ENCODE assay signal across 31 mouse cellular contexts in the genomic region with DNA sequence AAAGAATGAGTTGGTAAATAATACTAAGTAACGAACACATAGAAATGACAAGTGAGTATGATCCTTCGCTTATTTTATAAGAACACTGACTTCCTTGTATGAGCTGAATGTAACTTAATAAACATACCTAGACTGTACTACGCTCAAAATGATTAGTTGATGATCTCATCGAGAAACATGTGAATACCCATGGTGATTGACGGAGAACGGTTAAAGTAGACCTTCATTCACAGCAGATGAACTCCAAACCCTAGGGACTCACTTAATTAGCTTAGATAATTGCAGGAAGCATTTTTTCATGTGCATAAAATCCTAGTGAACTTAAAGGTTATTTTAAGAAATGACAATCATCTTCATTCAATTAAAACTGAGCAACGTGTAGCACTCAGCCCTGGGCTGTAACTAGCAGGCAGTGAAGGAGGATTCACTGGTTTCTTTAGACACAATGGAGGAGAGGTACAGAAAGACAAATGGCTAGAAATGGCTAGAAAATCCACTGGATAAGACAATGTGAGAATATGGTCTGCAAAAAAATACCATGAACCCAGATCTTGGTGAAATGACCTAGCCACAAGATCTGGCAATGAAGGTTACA.
DNase-seq lines count a peak whose midpoint lies in the region; ATAC-seq lines count a peak whose summit lies in the region.
"Had no signal": no experiment of that assay in that cellular context is flagged by ENCODE, and none has a peak within 500 bp of the region (broad histone marks: within the 10 kb centered on the region; RNA-seq: fewer than 3 reads in every experiment).

No protein-coding gene starts in this region.

- ATAC-seq in hindbrain, embryonic 13.5 days (ENCODE audit: low FRiP score), result peak; percentile 74
- no peak for ATAC-seq in hindbrain, embryonic 11.5 days (ENCODE audit: low FRiP score)
- ATAC-seq in midbrain, embryonic 15.5 days (replicated peaks), result 0 out of 2 replicates have a peak, but pooled peaks have one; percentile 58
- ATAC-seq in midbrain, embryonic 11.5 days (ENCODE audit: low FRiP score), result no peak
- peak; percentile 86; the same call in 1 of the 2 replicates for ATAC-seq in embryonic facial prominence, embryonic 14.5 days (ENCODE audit: low read depth)
- ATAC-seq in hindbrain, embryonic 16.5 days, result peak; percentile 79
- ATAC-seq in liver, embryonic 12.5 days, result no peak
- ATAC-seq: activated CD4-positive, CD25-positive, alpha-beta regulatory T cell, adult 4 months had no signal

- no peak overlapping the region for H3K4me2 ChIP-seq in hindbrain, embryonic 13.5 days
- no peak overlapping the region for H3K4me2 ChIP-seq in hindbrain, embryonic 11.5 days (replicated peaks; ENCODE audit: low read depth, low read length)
- no peak overlapping the region for H3K4me2 ChIP-seq in midbrain, embryonic 15.5 days
- no peak overlapping the region for H3K4me2 ChIP-seq in midbrain, embryonic 11.5 days
- H3K4me2 ChIP-seq in embryonic facial prominence, embryonic 14.5 days (ENCODE audit: low read depth, low read length), result no peak overlapping the region
- H3K4me2 ChIP-seq in hindbrain, embryonic 16.5 days (ENCODE audit: low read length), result no peak overlapping the region
- no peak overlapping the region for H3K4me2 ChIP-seq in liver, embryonic 12.5 days
- H3K4me2 ChIP-seq: embryonic facial prominence, embryonic 13.5 days; heart, embryonic 15.5 days; kidney, embryonic 15.5 days; limb, embryonic 12.5 days; lung, embryonic 15.5 days; midbrain, embryonic 12.5 days; stomach, embryonic 15.5 days had no signal

- no peaks in the 10 kb centered on the region for H3K4me1 ChIP-seq in hindbrain, embryonic 13.5 days (replicated peaks)
- H3K4me1 ChIP-seq in hindbrain, embryonic 11.5 days (replicated peaks; ENCODE audit: control insufficient read depth, insufficient read depth, low read length), result no peaks in the 10 kb centered on the region
- H3K4me1 ChIP-seq in midbrain, embryonic 15.5 days, result no peaks in the 10 kb centered on the region
- H3K4me1 ChIP-seq in midbrain, embryonic 11.5 days (ENCODE audit: control insufficient read depth, insufficient read depth, low read length), result no peaks in the 10 kb centered on the region
- no peaks in the 10 kb centered on the region for H3K4me1 ChIP-seq in embryonic facial prominence, embryonic 14.5 days (ENCODE audit: control insufficient read depth, insufficient read depth, low read length)
- no peaks in the 10 kb centered on the region for H3K4me1 ChIP-seq in hindbrain, embryonic 16.5 days (ENCODE audit: control insufficient read depth, insufficient read depth, low read depth, low read length)
- no peaks in the 10 kb centered on the region for H3K4me1 ChIP-seq in liver, embryonic 12.5 days
- H3K4me1 ChIP-seq: heart, embryonic 10.5 days; heart, embryonic 15.5 days; limb, embryonic 12.5 days; lung, embryonic 15.5 days; midbrain, embryonic 12.5 days; stomach, embryonic 15.5 days had no signal

- no peaks in the 10 kb centered on the region for H3K36me3 ChIP-seq in hindbrain, embryonic 13.5 days
- no peaks in the 10 kb centered on the region for H3K36me3 ChIP-seq in hindbrain, embryonic 11.5 days (ENCODE audit: control insufficient read depth, insufficient read depth, low read length)
- H3K36me3 ChIP-seq in midbrain, embryonic 15.5 days (replicated peaks), result no peaks in the 10 kb centered on the region
- H3K36me3 ChIP-seq in midbrain, embryonic 11.5 days (ENCODE audit: control insufficient read depth, insufficient read depth, low read length), result no peaks in the 10 kb centered on the region
- H3K36me3 ChIP-seq in embryonic facial prominence, embryonic 14.5 days (ENCODE audit: control insufficient read depth, insufficient read depth, low read length), result no peaks in the 10 kb centered on the region
- H3K36me3 ChIP-seq in hindbrain, embryonic 16.5 days (ENCODE audit: control insufficient read depth, insufficient read depth, low read length), result peaks cover 2% of the 10 kb centered on the region; the same call in 1 of the 2 replicates
- H3K36me3 ChIP-seq in liver, embryonic 12.5 days, result no peaks in the 10 kb centered on the region
- H3K36me3 ChIP-seq: embryonic facial prominence, embryonic 13.5 days; kidney, embryonic 15.5 days; limb, embryonic 12.5 days; lung, embryonic 15.5 days; midbrain, embryonic 12.5 days; stomach, embryonic 15.5 days had no signal

- no peaks in the 10 kb centered on the region for H3K9me3 ChIP-seq in hindbrain, embryonic 13.5 days
- H3K9me3 ChIP-seq in hindbrain, embryonic 11.5 days (ENCODE audit: control insufficient read depth, low read length), result no peaks in the 10 kb centered on the region
- no peaks in the 10 kb centered on the region for H3K9me3 ChIP-seq in midbrain, embryonic 15.5 days
- H3K9me3 ChIP-seq in midbrain, embryonic 11.5 days (ENCODE audit: control insufficient read depth, low read length), result no peaks in the 10 kb centered on the region
- no peaks in the 10 kb centered on the region for H3K9me3 ChIP-seq in embryonic facial prominence, embryonic 14.5 days (ENCODE audit: control insufficient read depth, low read length)
- no peaks in the 10 kb centered on the region for H3K9me3 ChIP-seq in hindbrain, embryonic 16.5 days (ENCODE audit: control insufficient read depth, low read length)
- H3K9me3 ChIP-seq in liver, embryonic 12.5 days (replicated peaks), result no peaks in the 10 kb centered on the region
- H3K9me3 ChIP-seq: embryonic facial prominence, embryonic 13.5 days; heart, embryonic 10.5 days; heart, embryonic 15.5 days; kidney, embryonic 15.5 days; limb, embryonic 12.5 days; lung, embryonic 15.5 days; midbrain, embryonic 12.5 days; stomach, embryonic 15.5 days had no signal

- no peak overlapping the region for H3K9ac ChIP-seq in hindbrain, embryonic 13.5 days
- H3K9ac ChIP-seq in hindbrain, embryonic 11.5 days (ENCODE audit: low read depth, low read length), result no peak overlapping the region
- no peak overlapping the region for H3K9ac ChIP-seq in midbrain, embryonic 15.5 days
- no peak overlapping the region for H3K9ac ChIP-seq in midbrain, embryonic 11.5 days (ENCODE audit: low read length)
- H3K9ac ChIP-seq in embryonic facial prominence, embryonic 14.5 days (ENCODE audit: low read depth, low read length), result no peak overlapping the region
- H3K9ac ChIP-seq in hindbrain, embryonic 16.5 days (ENCODE audit: low read depth, low read length), result no peak overlapping the region
- no peak overlapping the region for H3K9ac ChIP-seq in liver, embryonic 12.5 days
- H3K9ac ChIP-seq: embryonic facial prominence, embryonic 13.5 days; heart, embryonic 15.5 days; kidney, embryonic 15.5 days; limb, embryonic 12.5 days; lung, embryonic 15.5 days; midbrain, embryonic 12.5 days; stomach, embryonic 15.5 days had no signal

- WGBS in hindbrain, embryonic 13.5 days, result 61% methylated on average over 7 of the region's 7 CpGs
- 88% methylated on average over 7 of the region's 7 CpGs for WGBS in hindbrain, embryonic 11.5 days
- WGBS in midbrain, embryonic 15.5 days, result 68% methylated on average over 7 of the region's 7 CpGs
- 90% methylated on average over 7 of the region's 7 CpGs for WGBS in midbrain, embryonic 11.5 days
- WGBS in embryonic facial prominence, embryonic 14.5 days, result 54% methylated on average over 7 of the region's 7 CpGs
- WGBS in hindbrain, embryonic 16.5 days, result 61% methylated on average over 7 of the region's 7 CpGs
- 70% methylated on average over 7 of the region's 7 CpGs for WGBS in liver, embryonic 12.5 days (ENCODE audit: insufficient replicate concordance)

- no peak for DNase-seq in hindbrain, embryonic 11.5 days (ENCODE audit: low spot score)
- DNase-seq in midbrain, embryonic 11.5 days (ENCODE audit: low spot score, missing footprints), result no peak
- DNase-seq in embryonic facial prominence, embryonic 14.5 days (ENCODE audit: low spot score), result no peak
- no peak for DNase-seq in heart, postnatal 4 days
- DNase-seq: adrenal gland, adult 2 months; adrenal gland, postnatal 36 days; B cell, adult 2 months; cerebellum, adult 8-10 months; cerebellum, postnatal 36 days; gastrocnemius, postnatal 25 days; heart, postnatal 36 days; kidney, adult 18-20 months; kidney, postnatal 25 days; right cerebral cortex, postnatal 25 days; thymus, postnatal 14 days had no signal

- H3K4me3 ChIP-seq in hindbrain, embryonic 13.5 days, result no peak overlapping the region
- H3K4me3 ChIP-seq in hindbrain, embryonic 11.5 days (ENCODE audit: low read depth, low read length), result no peak overlapping the region
- no peak overlapping the region for H3K4me3 ChIP-seq in midbrain, embryonic 15.5 days
- no peak overlapping the region for H3K4me3 ChIP-seq in midbrain, embryonic 11.5 days (ENCODE audit: low read depth, low read length)
- no peak overlapping the region for H3K4me3 ChIP-seq in embryonic facial prominence, embryonic 14.5 days (ENCODE audit: low read depth, low read length)
- no peak overlapping the region for H3K4me3 ChIP-seq in hindbrain, embryonic 16.5 days (ENCODE audit: low read length)
- no peak overlapping the region for H3K4me3 ChIP-seq in liver, embryonic 12.5 days
- H3K4me3 ChIP-seq: embryonic facial prominence, embryonic 13.5 days; erythroblast, embryonic 14.5 days; heart, embryonic 10.5 days; heart, embryonic 15.5 days; kidney, embryonic 15.5 days; left cerebral cortex, adult 2 months; limb, embryonic 12.5 days; lung, embryonic 15.5 days; midbrain, embryonic 12.5 days; myocyte; stomach, embryonic 15.5 days had no signal

- peak overlapping the region; percentile 24; the same call in 1 of the 2 replicates for H3K27ac ChIP-seq in hindbrain, embryonic 13.5 days
- H3K27ac ChIP-seq in hindbrain, embryonic 11.5 days (ENCODE audit: low read depth, low read length), result no peak overlapping the region
- no peak overlapping the region for H3K27ac ChIP-seq in midbrain, embryonic 15.5 days
- no peak overlapping the region for H3K27ac ChIP-seq in midbrain, embryonic 11.5 days (ENCODE audit: low read depth, low read length)
- H3K27ac ChIP-seq in embryonic facial prominence, embryonic 14.5 days (replicated peaks; ENCODE audit: low read depth, low read length), result no peak overlapping the region
- no peak overlapping the region for H3K27ac ChIP-seq in hindbrain, embryonic 16.5 days (ENCODE audit: low read depth, low read length)
- no peak overlapping the region for H3K27ac ChIP-seq in liver, embryonic 12.5 days
- H3K27ac ChIP-seq: embryonic facial prominence, embryonic 13.5 days; heart, embryonic 10.5 days; heart, embryonic 15.5 days; kidney, embryonic 15.5 days; left cerebral cortex, adult 2 months; limb, embryonic 12.5 days; lung, embryonic 15.5 days; midbrain, embryonic 12.5 days; stomach, embryonic 15.5 days had no signal

- H3K27me3 ChIP-seq in hindbrain, embryonic 13.5 days, result no peaks in the 10 kb centered on the region
- H3K27me3 ChIP-seq in hindbrain, embryonic 11.5 days (ENCODE audit: control insufficient read depth, insufficient read depth, low read length), result no peaks in the 10 kb centered on the region
- no peaks in the 10 kb centered on the region for H3K27me3 ChIP-seq in midbrain, embryonic 15.5 days (replicated peaks)
- H3K27me3 ChIP-seq in midbrain, embryonic 11.5 days (ENCODE audit: control insufficient read depth, insufficient read depth, low read length), result no peaks in the 10 kb centered on the region
- no peaks in the 10 kb centered on the region for H3K27me3 ChIP-seq in embryonic facial prominence, embryonic 14.5 days (replicated peaks; ENCODE audit: control insufficient read depth, insufficient read depth, low read length)
- H3K27me3 ChIP-seq in hindbrain, embryonic 16.5 days (replicated peaks; ENCODE audit: control insufficient read depth, insufficient read depth, low read length), result no peaks in the 10 kb centered on the region
- no peaks in the 10 kb centered on the region for H3K27me3 ChIP-seq in liver, embryonic 12.5 days (replicated peaks)
- H3K27me3 ChIP-seq: embryonic facial prominence, embryonic 13.5 days; heart, embryonic 15.5 days; kidney, embryonic 15.5 days; limb, embryonic 12.5 days; lung, embryonic 15.5 days; midbrain, embryonic 12.5 days; stomach, embryonic 15.5 days had no signal

Comparison
In these comparisons a context has a peak if more than half of its experiments do, and no peak if none do; other contexts are left out.
1. ATAC-seq: peak in hindbrain, embryonic 13.5 days (single experiment), midbrain, embryonic 15.5 days (single experiment), embryonic facial prominence, embryonic 14.5 days (single experiment) and hindbrain, embryonic 16.5 days (single experiment); none in hindbrain, embryonic 11.5 days (single experiment), midbrain, embryonic 11.5 days (single experiment) and liver, embryonic 12.5 days (single experiment).